Mouse (Mus musculus) CH12.LX (cell line): ENCODE data around the gene Dgcr6. TPM values are rescaled to one million over a fixed set of nuclear protein-coding genes. Genes with fewer than 3 reads are reported as not detected.
"Not testable (repeated sequence)": the region's sequence is repeated elsewhere in the genome, so short reads cannot be mapped to it uniquely, and the experiment has no call there.

ENCODE experiments used
- DNase-seq: peaks from one replicate; pipeline ENCODE4 v3.0.0-alpha.2; 2013; ENCODE audit errors: extremely low read depth
- H3K27ac ChIP-seq: 2 replicates; pipeline ENCODE4 v1.5.1; 2012; ENCODE audit warnings: low read depth, mild to moderate bottlenecking, control low read depth, moderate library complexity; ENCODE audit not compliant: insufficient read depth
- H3K27me3 ChIP-seq: replicated peaks from 2 replicates; pipeline ENCODE3; 2012; ENCODE audit warnings: inconsistent platforms
- H3K36me3 ChIP-seq, 2 experiments: replicated peaks in 1 of 2; 2 replicates each; pipeline versions ENCODE3 to v1.6.1; 2012; ENCODE audit warnings: inconsistent platforms in 1 of 2, low read length in 1 of 2, mild to moderate bottlenecking in 1 of 2, mixed read lengths in 1 of 2, moderate library complexity in 1 of 2; ENCODE audit not compliant: control insufficient read depth in 1 of 2, insufficient read depth in 1 of 2
- H3K4me1 ChIP-seq, 2 experiments: 2 replicates each; pipeline ENCODE4 v1.6.1; 2012; ENCODE audit warnings: inconsistent platforms in 1 of 2, moderate library complexity in 1 of 2; ENCODE audit not compliant: insufficient read depth in 2 of 2, control insufficient read depth in 1 of 2
- H3K4me2 ChIP-seq: 2 replicates; pipeline ENCODE4 v1.6.1; 2012; ENCODE audit warnings: low read depth, mild to moderate bottlenecking, control low read depth; ENCODE audit not compliant: poor library complexity, insufficient read depth, severe bottlenecking
- H3K4me3 ChIP-seq, 3 experiments: fragments of 150-350 bp in 1 of 3; sonication (generic) in 1 of 3; replicated peaks in 1 of 3; 2 replicates each; pipeline versions ENCODE3 to v1.5.1; 2011 to 2012; ENCODE audit warnings: low read depth in 2 of 3, low read length in 2 of 3, mild to moderate bottlenecking in 2 of 3, moderate library complexity in 2 of 3, control low read depth in 1 of 3, improper control_type of control experiment in 1 of 3, inconsistent platforms in 1 of 3, mixed read lengths in 1 of 3; ENCODE audit not compliant: poor library complexity in 1 of 3
- H3K79me2 ChIP-seq: replicated peaks from 2 replicates; pipeline ENCODE4 v1.6.1; 2012; ENCODE audit warnings: mild to moderate bottlenecking, moderate library complexity; ENCODE audit not compliant: control insufficient read depth, poor library complexity, insufficient read depth, severe bottlenecking; ENCODE audit errors: extremely low read depth
- H3K9ac ChIP-seq: 2 replicates; pipeline ENCODE4 v1.6.1; 2012; ENCODE audit warnings: low read depth, mild to moderate bottlenecking, control low read depth, moderate library complexity; ENCODE audit not compliant: insufficient read depth
- H3K9me3 ChIP-seq: replicated peaks from 2 replicates; pipeline ENCODE3; 2012; ENCODE audit warnings: low read length, inconsistent platforms, mixed read lengths
- CHD1 ChIP-seq: IDR thresholded peaks from 2 replicates; pipeline ENCODE4 v1.6.1; 2012; ENCODE audit warnings: low read depth, low read length, improper control_type of control experiment, inconsistent platforms
- E2F4 ChIP-seq: IDR thresholded peaks from 2 replicates; pipeline ENCODE4 v1.6.1; 2011; ENCODE audit warnings: low read depth, low read length, improper control_type of control experiment; ENCODE audit not compliant: insufficient replicate concordance
- ELF1 ChIP-seq: IDR thresholded peaks from 2 replicates; pipeline ENCODE4 v1.6.1; 2014; ENCODE audit warnings: low read depth, mild to moderate bottlenecking, inconsistent platforms, low read length, improper control_type of control experiment
- ETS1 ChIP-seq: conservative IDR thresholded peaks from 2 replicates; pipeline ENCODE4 v1.6.1; 2012; ENCODE audit warnings: low read depth, mild to moderate bottlenecking, inconsistent platforms, low read length, improper control_type of control experiment, moderate library complexity
- JUN ChIP-seq: IDR thresholded peaks from 2 replicates; pipeline ENCODE4 v1.6.1; 2011; ENCODE audit warnings: low read depth, mild to moderate bottlenecking, low read length, improper control_type of control experiment, moderate library complexity; ENCODE audit not compliant: insufficient read depth
- MAX ChIP-seq: IDR thresholded peaks from 2 replicates; pipeline ENCODE4 v1.6.1; 2011; ENCODE audit warnings: low read length, improper control_type of control experiment
- MAZ ChIP-seq: IDR thresholded peaks from 2 replicates; pipeline ENCODE4 v1.6.1; 2012; ENCODE audit warnings: low read depth, mild to moderate bottlenecking, inconsistent platforms, low read length, improper control_type of control experiment, moderate library complexity
- MEF2A ChIP-seq: IDR thresholded peaks from 2 replicates; pipeline ENCODE4 v1.6.1; 2014; ENCODE audit warnings: low read depth, mild to moderate bottlenecking, inconsistent platforms, low read length, improper control_type of control experiment, borderline replicate concordance
- MXI1 ChIP-seq: IDR thresholded peaks from 2 replicates; pipeline ENCODE4 v1.6.1; 2011; ENCODE audit warnings: mild to moderate bottlenecking, low read depth, low read length, improper control_type of control experiment
- PAX5 ChIP-seq: IDR thresholded peaks from 2 replicates; pipeline ENCODE4 v1.6.1; 2012; ENCODE audit warnings: low read length, inconsistent platforms, mixed read lengths
- POLR2A ChIP-seq: IDR thresholded peaks from 2 replicates; pipeline ENCODE4 v1.6.1; 2011; ENCODE audit warnings: low read depth, mild to moderate bottlenecking, improper control_type of control experiment, low read length
- RAD21 ChIP-seq: IDR thresholded peaks from 2 replicates; pipeline ENCODE4 v1.6.1; 2011; ENCODE audit warnings: low read depth, mild to moderate bottlenecking, low read length, improper control_type of control experiment, moderate library complexity
- SIN3A ChIP-seq: IDR thresholded peaks from 2 replicates; pipeline ENCODE4 v1.6.1; 2012; ENCODE audit warnings: low read length, improper control_type of control experiment, inconsistent platforms
- SMC3 ChIP-seq: IDR thresholded peaks from 2 replicates; pipeline ENCODE4 v1.6.1; 2011; ENCODE audit warnings: low read depth, low read length, improper control_type of control experiment
- TBP ChIP-seq: conservative IDR thresholded peaks from 2 replicates; pipeline ENCODE4 v1.6.1; 2011; ENCODE audit warnings: low read depth, low read length, improper control_type of control experiment
- USF2 ChIP-seq: conservative IDR thresholded peaks from 2 replicates; pipeline ENCODE4 v1.6.1; 2011; ENCODE audit warnings: low read depth, low read length, improper control_type of control experiment
- ZNF384 ChIP-seq: IDR thresholded peaks from 2 replicates; pipeline ENCODE4 v1.6.1; 2012; ENCODE audit warnings: low read depth, low read length, improper control_type of control experiment, inconsistent platforms
- dilution Hi-C: fragments of 300-500 bp; cut with MboI; formaldehyde crosslinking; loops from 2 replicates; pipeline ENCODE4 v1.14.3; 2020; ENCODE audit warnings: low sequenced_read_pairs; ENCODE audit not compliant: extremely low pct_unique_long_range_greater_than_20kb, extremely low pct_ligation_motif_present
- in situ Hi-C: fragments of 300-500 bp; cut with MboI; formaldehyde crosslinking; loops from 3 replicates; pipeline ENCODE4 v1.14.3; 2019; ENCODE audit warnings: low sequenced_read_pairs, low pct_ligation_motif_present, low pct_unique_long_range_greater_than_20kb, mixed read lengths
- polyA plus RNA-seq: library from polyadenylated mRNA; unstranded; fragments of >175 nt; gene quantifications from 2 replicates; pipeline ENCODE4 v1.2.1, GENCODE M21; 2012; ENCODE audit warnings: low read depth; ENCODE audit not compliant: insufficient read length
- total RNA-seq, 2 experiments: library from RNA; depleted of rRNA; stranded (reverse); fragments of 300-350 nt in 1 of 2; fragments of >200 nt in 1 of 2; gene quantifications; 2 replicates each; pipeline ENCODE4 v1.2.3; 2012 to 2014

Gene Dgcr6
- total and polyA plus RNA-seq, 3 experiments = 13.0 to 41.5 (median 32.4) TPM

GRCm38 (mm10) chr16:18011101-18011500, 41.6 kb upstream of the Dgcr6 start:
- Histone ChIP-seq H3K4me1 (no peaks in the 10 kb centered on the region), H3K4me2 (no peak overlapping the region), H3K27ac (no peak overlapping the region), H3K36me3 (no peaks in the 10 kb centered on the region), H3K4me3 (no peak overlapping the region), H3K79me2 (no peaks in the 10 kb centered on the region), H3K9ac (no peak overlapping the region), H3K9me3 (no peaks in the 10 kb centered on the region), H3K27me3 (peaks cover 44% of the 10 kb centered on the region)
- TF ChIP-seq RAD21 (no peak), MAX (no peak), TBP (no peak), ZNF384 (no peak), CHD1 (no peak), ELF1 (no peak), MXI1 (no peak), ETS1 (no peak), JUN (no peak)
- DNase-seq = no peak
- dilution Hi-C loops (no loop called here), in situ Hi-C loops (no loop called here)

- in situ Hi-C loops, dilution Hi-C loops: not testable (repeated sequence)
- H3K27me3 ChIP-seq = peaks cover 33% of the 10 kb centered on the region
Measured at GRCm38 (mm10) chr16:18016482-18016881, 36.2 kb upstream of the Dgcr6 start.

GRCm38 (mm10) chr16:18022780-18023557, 29.7 kb upstream of the Dgcr6 start:
- no peak overlapping the region for H3K4me3 ChIP-seq
- H3K4me2 ChIP-seq = no peak overlapping the region
- in situ Hi-C loops = no loop called here
- dilution Hi-C loops = no loop called here
- TF ChIP-seq E2F4 = no peak
- no peak for TF ChIP-seq SMC3
- TF ChIP-seq RAD21 = no peak
- TF ChIP-seq PAX5 = no peak
- TF ChIP-seq POLR2A = no peak
- no peak for TF ChIP-seq MXI1
- no peak for TF ChIP-seq USF2
- no peak for TF ChIP-seq JUN
- no peak for TF ChIP-seq SIN3A
- no peak for TF ChIP-seq MAZ
- no peak for TF ChIP-seq MEF2A
- TF ChIP-seq, all 38 proteins: peak for 0
- no peak overlapping the region for H3K9ac ChIP-seq
- H3K36me3 ChIP-seq = no peaks in the 10 kb centered on the region
- peaks cover 88% of the 10 kb centered on the region for H3K27me3 ChIP-seq
- H3K27ac ChIP-seq = no peak overlapping the region
- no peak for DNase-seq
- H3K4me1 ChIP-seq = peaks cover 0 to 3% of the 10 kb centered on the region in 2 experiments; a peak in 1 of 4 replicates
- H3K79me2 ChIP-seq = no peaks in the 10 kb centered on the region
- H3K9me3 ChIP-seq = no peaks in the 10 kb centered on the region

More at GRCm38 (mm10) chr16:18016482-18016881, 36.2 kb upstream of the Dgcr6 start:
- not testable (repeated sequence) for H3K4me1 ChIP-seq, H3K79me2 ChIP-seq, H3K9me3 ChIP-seq, DNase-seq, H3K4me2 ChIP-seq, H3K9ac ChIP-seq, H3K4me3 ChIP-seq, H3K27ac ChIP-seq, H3K36me3 ChIP-seq
